Mouse (Mus musculus) bone marrow, adult 2 months (tissue): Measurements from ENCODE around the gene Immp1l. TPM values are rescaled to one million over a fixed set of nuclear protein-coding genes. Genes with fewer than 3 reads are reported as not detected.

ENCODE experiments used
- H3K27ac ChIP-seq: fragments of 200-500 bp; 2 replicates; pipeline ENCODE4 v1.5.1; 2012; ENCODE audit warnings: low read depth, mild to moderate bottlenecking, control low read depth, inconsistent platforms, low read length; ENCODE audit not compliant: control insufficient read depth, poor library complexity, insufficient read depth
- H3K4me1 ChIP-seq: fragments of 200-500 bp; 2 replicates; pipeline ENCODE4 v1.6.1; 2011; ENCODE audit warnings: low read length; ENCODE audit not compliant: control insufficient read depth, insufficient read depth
- H3K4me3 ChIP-seq: fragments of 200-500 bp; replicated peaks from 2 replicates; pipeline ENCODE3; 2011; ENCODE audit warnings: mild to moderate bottlenecking, low read depth, low read length, control low read depth; ENCODE audit not compliant: control insufficient read depth
- CTCF ChIP-seq: fragments of 200-500 bp; IDR thresholded peaks from 2 replicates; pipeline ENCODE4 v1.5.1; 2011; ENCODE audit warnings: low read length, control low read depth; ENCODE audit not compliant: control insufficient read depth, insufficient read depth
- POLR2A ChIP-seq: fragments of 200-500 bp; IDR thresholded peaks from 2 replicates; pipeline ENCODE4 v1.6.1; 2011; ENCODE audit warnings: low read depth, mild to moderate bottlenecking, control low read depth, low read length, borderline replicate concordance; ENCODE audit not compliant: control insufficient read depth
- WGBS: fragments of 180-500 bp; shearing (Covaris S2); methylation state at CpG from one replicate; pipeline ENCODE4 v1.1.7; 2018; 5-methylcytosine and 5-hydroxymethylcytosine counted together
- polyA plus RNA-seq: library from polyadenylated mRNA; stranded (reverse); fragments of >200 nt; gene quantifications from 2 replicates; pipeline ENCODE4 v1.2.4, GENCODE M21; 2011; ENCODE audit warnings: low replicate concordance; ENCODE audit not compliant: missing spikeins, insufficient read depth, insufficient read length

Gene Immp1l
- polyA plus RNA-seq = 16.1 and 17.6 TPM in 2 replicates

DNA sequence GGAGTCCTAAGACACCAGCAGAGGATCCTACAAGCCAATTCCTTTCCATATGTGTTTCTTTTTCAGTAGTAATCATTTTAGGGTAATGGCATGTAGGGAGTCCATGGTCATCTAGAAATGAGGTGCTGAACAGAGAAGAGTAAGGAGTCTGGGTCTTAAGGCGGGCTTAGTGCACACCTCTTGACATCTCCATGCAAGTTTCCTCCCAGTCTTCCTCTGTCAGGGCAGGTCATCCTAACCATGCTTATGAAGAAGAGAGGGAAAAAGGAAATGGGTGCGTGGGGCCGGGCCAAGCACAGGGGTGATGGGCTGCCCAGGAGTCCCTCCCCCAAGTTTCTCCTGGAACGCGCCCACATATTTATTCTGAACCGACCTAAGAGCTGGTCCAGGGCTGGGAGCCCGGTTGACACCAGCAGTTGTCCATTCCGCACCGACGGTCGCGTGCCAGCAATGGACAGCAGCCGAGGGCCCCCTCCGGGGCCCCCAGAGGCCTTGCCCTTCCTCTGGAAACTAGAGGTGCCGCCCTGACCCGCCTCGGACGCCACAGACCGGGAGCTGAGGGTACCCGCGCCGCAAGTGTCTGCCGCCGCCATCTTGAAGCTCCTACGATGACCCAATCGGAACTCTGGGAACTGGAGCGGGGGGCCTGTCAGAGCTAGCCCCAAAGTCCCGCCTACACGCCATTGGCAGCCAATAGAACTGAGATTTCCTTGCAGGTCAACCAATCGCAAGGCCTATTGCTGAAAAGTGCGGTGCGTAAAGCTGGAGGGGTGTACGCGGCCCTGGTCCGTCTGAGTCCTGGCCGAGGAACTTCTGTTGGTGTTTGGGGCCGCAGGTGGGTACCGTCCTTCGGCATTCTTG is at the start of gene Immp1l, which contains the start of gene Elp4:
TSS of gene Immp1l (plus strand) at position 743 of the 861 bp plus-strand sequence.
TSS of gene Elp4 (minus strand) at position 669 of the 861 bp plus-strand sequence.
- Histone ChIP-seq H3K4me3 (peak within 1 kb of the TSS; percentile 75), H3K4me1 (no peaks in the 10 kb centered on the region), H3K27ac (no peak within 1 kb of the TSS)
- under 1% methylated on average over 39 of the region's 39 CpGs for WGBS
- no peak for TF ChIP-seq CTCF
- TF ChIP-seq POLR2A = peak; percentile 62; the same call in 1 of the 2 replicates

DNA sequence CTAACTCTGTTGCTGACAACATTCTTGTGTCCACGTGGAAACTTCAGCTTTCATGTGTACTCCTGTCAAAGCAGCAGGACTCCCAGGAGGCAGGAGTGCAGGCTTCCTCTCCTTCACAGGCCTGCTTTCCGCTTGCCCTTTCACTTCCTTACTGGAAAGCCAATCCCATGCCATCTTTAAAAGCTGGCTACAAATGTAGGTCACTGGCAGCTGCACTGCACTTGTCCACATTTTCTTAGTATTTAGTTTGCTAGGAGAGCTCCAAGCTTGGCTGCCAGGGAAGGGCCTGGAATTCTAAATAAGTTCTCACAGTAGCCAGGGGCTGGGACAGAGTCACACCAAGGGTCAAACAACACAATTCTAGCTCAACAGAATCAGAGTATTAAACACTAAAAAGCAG is 49.7 kb upstream of the Immp1l start:
- WGBS = 67% methylated on average over 2 of the region's 2 CpGs
- no peaks in the 10 kb centered on the region for H3K4me1 ChIP-seq
- no peak overlapping the region for H3K4me3 ChIP-seq
- no peak overlapping the region for H3K27ac ChIP-seq
- TF ChIP-seq POLR2A (no peak), CTCF (no peak)

DNA sequence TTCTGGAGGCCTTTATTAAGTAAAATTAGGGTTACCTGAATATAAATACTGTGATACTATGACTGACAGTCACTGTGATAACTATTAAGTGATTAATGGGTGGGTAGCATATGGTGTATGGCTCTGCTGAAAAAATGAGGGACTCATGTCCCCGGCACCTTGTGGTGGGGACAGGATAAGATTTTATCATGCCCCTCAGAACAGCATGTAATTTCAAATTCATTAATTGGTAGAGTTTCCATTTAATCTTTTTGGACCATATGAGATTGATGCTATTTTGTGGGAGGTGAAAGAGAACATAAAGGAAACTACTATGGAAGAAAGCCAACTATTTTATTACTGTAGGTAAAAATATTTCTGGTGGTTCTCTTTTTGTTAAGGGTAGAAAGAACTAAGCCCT is 31.0 kb upstream of the Immp1l start:
- no peak for TF ChIP-seq CTCF
- no peak for TF ChIP-seq POLR2A
- Histone ChIP-seq H3K4me3 (no peak overlapping the region), H3K4me1 (no peaks in the 10 kb centered on the region), H3K27ac (no peak overlapping the region)
- WGBS = 67% methylated on average over 1 of the region's 1 CpGs

- Histone ChIP-seq H3K4me1 (no peaks in the 10 kb centered on the region), H3K4me3 (no peak overlapping the region), H3K27ac (no peak overlapping the region)
- TF ChIP-seq POLR2A (no peak), CTCF (no peak)
Observed at GRCm38 (mm10) chr2:105890816-105891215, 13.6 kb upstream of the Immp1l start.

- no peak overlapping the region for H3K27ac ChIP-seq
- H3K4me3 ChIP-seq = peak overlapping the region; percentile 75
- TF ChIP-seq CTCF (no peak), POLR2A (no peak)
- WGBS = under 1% methylated on average over 12 of the region's 12 CpGs
- no peaks in the 10 kb centered on the region for H3K4me1 ChIP-seq
Observed at GRCm38 (mm10) chr2:105904757-105905146, 314 bp downstream of the Immp1l start.

GRCm38 (mm10) chr2:105908351-105908750 is 3.9 kb downstream of the Immp1l start:
- WGBS = 79% methylated on average over 5 of the region's 5 CpGs
- Histone ChIP-seq H3K4me3 (no peak overlapping the region), H3K4me1 (no peaks in the 10 kb centered on the region), H3K27ac (no peak overlapping the region)
- TF ChIP-seq CTCF = no peak
- TF ChIP-seq POLR2A = no peak

DNA sequence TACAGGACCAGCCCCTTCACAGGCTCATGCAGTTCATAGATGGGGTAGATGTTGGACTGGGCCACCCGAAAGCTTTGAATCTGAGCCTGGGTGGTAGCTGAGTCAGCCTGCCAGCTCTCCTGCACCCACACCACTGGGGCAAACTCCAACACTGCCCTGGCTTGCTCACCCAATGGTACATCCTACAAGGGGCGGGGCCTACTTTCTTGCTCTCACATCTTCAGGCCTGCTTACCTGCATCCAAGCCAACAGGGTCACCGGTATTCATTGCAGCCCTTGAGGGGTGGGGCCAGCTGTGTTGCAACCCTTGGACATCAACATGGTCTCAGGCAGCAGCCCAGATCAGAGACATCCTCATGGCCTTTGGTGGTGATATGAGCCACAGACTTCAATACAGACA is 6.2 kb downstream of the Immp1l start:
- no peak overlapping the region for H3K27ac ChIP-seq
- 83% methylated on average over 3 of the region's 3 CpGs for WGBS
- H3K4me3 ChIP-seq = no peak overlapping the region
- no peaks in the 10 kb centered on the region for H3K4me1 ChIP-seq
- TF ChIP-seq CTCF (no peak), POLR2A (no peak)

- Histone ChIP-seq H3K4me3 (no peak overlapping the region), H3K4me1 (no peaks in the 10 kb centered on the region), H3K27ac (no peak overlapping the region)
- 91% methylated on average over 6 of the region's 6 CpGs for WGBS
- TF ChIP-seq CTCF (no peak), POLR2A (no peak)
Observed at GRCm38 (mm10) chr2:105913655-105914366, 9.4 kb downstream of the Immp1l start.

DNA sequence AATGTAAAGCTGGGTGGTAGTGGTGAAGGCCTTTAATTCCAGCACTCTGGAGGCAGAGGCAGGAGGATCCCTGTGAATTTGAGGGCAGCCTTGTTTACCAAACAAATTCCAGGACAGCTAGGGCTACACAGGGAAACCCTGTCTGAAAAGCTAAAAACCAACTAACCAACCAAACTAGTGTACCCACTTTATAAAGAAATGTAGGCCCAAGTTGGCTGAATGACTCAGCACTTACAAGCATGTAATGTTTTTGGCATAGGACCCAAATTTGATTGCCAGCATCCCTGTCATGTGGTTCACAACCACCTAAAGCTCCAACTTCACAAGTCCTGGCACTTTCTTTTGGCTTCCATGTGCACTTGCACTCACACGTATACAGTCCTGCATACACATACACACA is 12.2 kb downstream of the Immp1l start:
- no peak for TF ChIP-seq POLR2A
- no peak for TF ChIP-seq CTCF
- Histone ChIP-seq H3K4me1 (no peaks in the 10 kb centered on the region), H3K27ac (no peak overlapping the region), H3K4me3 (no peak overlapping the region)
- WGBS = 82% methylated on average over 1 of the region's 1 CpGs
